Mouse (Mus musculus): Measurements from ENCODE around the gene Ston1.

Ston1 gene

DNA sequence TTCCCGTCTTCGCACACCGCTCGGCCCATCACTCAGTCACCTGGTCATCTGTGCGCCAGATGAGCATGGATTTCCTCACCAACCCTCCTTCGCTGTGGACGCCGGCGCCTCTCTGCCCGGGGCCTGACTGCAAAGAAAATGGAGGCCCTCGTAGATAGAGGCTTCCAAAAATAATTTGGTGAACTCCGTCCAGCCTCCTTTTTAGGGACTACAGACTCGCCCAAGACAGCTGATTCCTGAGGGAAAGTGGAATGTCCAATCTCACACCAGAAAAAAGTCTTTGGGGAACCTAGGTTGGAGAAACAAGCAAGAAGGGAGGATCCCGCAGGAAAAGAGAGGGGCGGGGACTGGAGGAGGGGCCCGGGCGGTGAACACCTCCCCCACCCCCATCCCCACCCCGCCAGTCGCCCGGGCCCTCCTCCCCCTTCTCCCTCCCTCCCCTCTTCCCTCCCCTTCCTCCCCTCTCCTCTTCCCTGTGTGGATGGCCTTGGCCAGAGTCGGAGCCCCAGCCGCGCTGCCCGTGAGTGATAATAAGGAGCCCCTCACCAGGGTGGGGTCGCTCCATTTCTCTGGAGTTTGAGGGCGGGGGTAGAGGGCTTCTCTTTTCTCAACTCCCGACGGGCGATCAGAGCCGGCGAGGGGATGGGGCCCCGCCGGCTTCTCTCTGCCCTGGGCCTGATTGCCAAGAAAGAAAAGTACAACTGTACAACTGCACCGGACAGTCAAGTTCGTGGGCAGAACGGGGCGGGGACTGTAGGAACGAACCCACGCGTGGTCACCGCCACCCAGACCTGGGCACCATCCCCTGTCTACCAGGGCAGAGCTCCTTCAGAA lies at the start of gene Ston1:
Ston1 (plus strand) TSS at position 463 of the 834 bp plus-strand sequence.
- peak; percentile 35 for DNase-seq

- no peak for DNase-seq
Observed at GRCm38 (mm10) chr17:88549411-88550191, 47.9 kb upstream of the Ston1 start.

- DNase-seq, result no peak
Observed at GRCm38 (mm10) chr17:88550351-88550750, 47.1 kb upstream of the Ston1 start.

- DNase-seq, result peak; percentile 37
Observed at GRCm38 (mm10) chr17:88550981-88551940, 46.2 kb upstream of the Ston1 start.

- DNase-seq, result no peak
Observed at GRCm38 (mm10) chr17:88552556-88552955, 44.9 kb upstream of the Ston1 start.

DNA sequence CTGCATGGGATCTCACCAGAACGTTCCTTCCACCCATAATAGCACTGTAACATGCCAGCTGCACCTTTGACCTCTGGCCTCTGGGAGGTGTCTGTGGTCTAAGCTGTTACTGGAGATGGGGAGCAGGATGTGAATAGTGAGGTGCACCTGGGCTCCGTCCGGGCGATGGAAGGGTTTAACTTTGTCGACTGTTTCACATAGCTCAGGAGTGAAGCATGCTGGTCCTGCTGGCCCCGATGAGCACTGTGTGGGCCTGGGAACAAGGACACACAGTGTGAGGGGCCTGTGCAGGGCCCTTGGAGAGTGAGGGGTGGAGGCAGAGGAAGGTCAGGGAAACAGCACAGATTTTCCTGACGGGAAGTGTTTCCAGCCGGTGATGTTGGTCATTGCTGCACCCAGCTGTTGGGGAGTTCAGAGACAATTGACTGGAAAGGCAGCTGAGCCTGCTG lies 44.5 kb upstream of the Ston1 start:
- peak; percentile 75 for DNase-seq

- DNase-seq, result no peak
Observed at GRCm38 (mm10) chr17:88553473-88554087, 43.9 kb upstream of the Ston1 start.

- DNase-seq, result no peak
Observed at GRCm38 (mm10) chr17:88556176-88556575, 41.3 kb upstream of the Ston1 start.

DNA sequence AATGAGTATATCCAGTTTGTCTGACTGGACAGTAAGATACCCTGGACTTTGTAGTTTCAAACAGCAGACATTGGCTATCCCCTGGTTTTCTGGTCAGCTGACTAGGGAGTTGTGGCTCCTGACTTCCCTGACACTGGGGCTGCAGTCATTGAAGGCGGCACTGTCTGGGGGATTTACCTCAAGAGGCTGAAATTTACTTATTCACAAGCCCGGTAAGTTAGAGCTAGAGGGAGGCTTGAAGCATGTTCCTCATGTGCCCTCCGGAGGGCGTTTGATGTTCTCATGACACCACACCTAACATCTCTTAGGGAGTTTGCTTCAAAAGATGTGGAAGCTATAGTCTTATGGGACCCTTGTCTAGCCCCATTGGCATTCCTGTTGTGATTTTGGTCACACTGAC lies 40.8 kb upstream of the Ston1 start:
- DNase-seq, result no peak

GRCm38 (mm10) chr17:88558168-88558842 lies 39.2 kb upstream of the Ston1 start:
- peak; percentile 48 for DNase-seq

GRCm38 (mm10) chr17:88563611-88564010 lies 33.9 kb upstream of the Ston1 start:
- no peak for DNase-seq

GRCm38 (mm10) chr17:88569807-88570540 lies 27.5 kb upstream of the Ston1 start:
- DNase-seq, result no peak

GRCm38 (mm10) chr17:88570784-88571183 lies 26.7 kb upstream of the Ston1 start:
- no peak for DNase-seq

GRCm38 (mm10) chr17:88574811-88575210 lies 22.7 kb upstream of the Ston1 start:
- DNase-seq, result peak; percentile 52

DNA sequence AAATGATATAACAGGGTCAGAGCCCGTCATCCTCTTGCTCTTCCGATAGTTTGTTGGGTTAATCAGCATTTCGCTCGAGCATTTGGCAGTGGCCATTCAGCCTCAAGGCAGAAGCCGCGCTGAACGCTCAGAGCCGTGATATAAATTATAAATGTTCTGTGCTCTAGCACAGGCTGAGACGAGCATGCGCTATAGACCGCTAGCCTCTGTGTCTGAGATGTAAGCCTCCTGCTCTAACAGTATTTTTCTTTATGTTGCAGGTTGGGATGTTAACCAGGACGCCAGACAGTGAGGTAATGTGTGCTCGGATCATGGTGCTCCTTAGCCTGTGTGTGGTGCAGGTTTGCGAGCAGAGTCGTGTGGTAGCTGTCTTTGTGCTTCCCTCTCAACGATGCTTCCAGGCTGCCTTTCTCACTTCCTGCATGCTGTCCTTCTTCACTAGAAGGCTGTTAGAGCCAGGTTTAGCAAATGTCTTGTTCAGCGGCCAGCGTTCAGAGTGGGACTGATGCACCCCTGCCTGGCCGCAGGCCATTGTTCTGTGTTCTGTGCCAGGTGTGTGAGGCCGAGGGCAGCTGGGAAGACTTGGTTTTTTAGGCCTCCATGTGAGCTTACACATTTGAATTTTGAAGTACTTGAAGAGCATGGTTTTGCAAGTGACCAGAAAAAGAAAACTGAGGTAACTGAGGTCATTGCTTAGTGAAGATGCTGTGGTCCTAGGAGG lies 18.8 kb upstream of the Ston1 start:
- DNase-seq, result no peak

- no peak for DNase-seq
Observed at GRCm38 (mm10) chr17:88580556-88580955, 16.9 kb upstream of the Ston1 start.

DNA sequence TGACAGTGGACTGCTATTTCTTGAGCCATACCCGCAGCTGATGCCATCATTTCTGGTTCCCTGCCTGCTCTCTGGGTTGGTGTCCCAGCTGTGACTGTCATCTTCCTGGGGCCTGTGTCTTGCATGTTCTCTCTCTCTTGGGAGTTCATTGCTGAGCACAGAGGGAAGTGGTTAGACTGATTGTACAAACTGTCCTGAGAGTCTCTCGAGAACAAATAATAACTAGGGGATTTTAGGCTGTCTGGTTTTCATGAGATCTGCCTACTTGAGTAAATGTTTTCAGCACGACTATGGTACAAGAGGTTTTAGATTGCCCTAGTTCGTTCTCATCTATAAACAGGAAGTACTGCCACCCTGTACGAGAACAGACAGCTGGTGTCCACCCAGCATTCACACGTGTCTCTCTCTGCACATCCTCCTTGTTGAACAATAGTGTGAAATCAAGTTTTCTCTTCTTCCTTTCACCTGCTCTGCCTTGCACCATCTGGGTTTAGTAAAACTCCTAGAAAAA lies 15.9 kb upstream of the Ston1 start:
- DNase-seq, result peak; percentile 68

GRCm38 (mm10) chr17:88582999-88583398 lies 14.5 kb upstream of the Ston1 start:
- no peak for DNase-seq

GRCm38 (mm10) chr17:88583411-88583810 lies 14.1 kb upstream of the Ston1 start:
- no peak for DNase-seq

DNA sequence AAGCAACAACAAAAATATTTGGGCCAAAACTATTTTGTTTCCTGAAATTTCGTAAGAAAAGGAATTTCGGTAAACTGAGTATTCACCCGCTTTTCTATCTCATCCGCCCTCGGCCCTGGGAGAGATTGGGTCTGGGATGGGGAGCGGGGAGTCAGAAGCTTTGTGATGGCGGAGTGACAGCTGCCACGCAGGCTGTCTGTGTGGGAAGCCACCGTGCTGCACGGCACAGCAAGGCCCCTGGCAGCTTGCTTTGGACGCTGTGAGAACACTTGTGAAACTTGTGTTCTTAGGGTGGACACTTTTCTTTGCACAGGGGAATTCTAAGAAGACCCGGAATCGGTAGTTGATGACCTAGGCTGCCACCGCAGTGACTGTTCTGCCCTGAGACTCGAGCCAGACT lies 10.1 kb upstream of the Ston1 start:
- DNase-seq, result no peak
